Mouse (Mus musculus) heart, postnatal 0 days (tissue): ENCODE measurements around the gene Sucla2.
"Not testable (repeated sequence)": the region's sequence is repeated elsewhere in the genome, so short reads cannot be mapped to it uniquely, and the experiment has no call there.

ENCODE experiments used
- CTCF ChIP-seq: IDR thresholded peaks from 2 replicates; pipeline ENCODE4 v1.5.1; 2016; ENCODE audit warnings: antibody characterized with exemption, control low read depth, low read depth
- EP300 ChIP-seq: IDR thresholded peaks from 2 replicates; pipeline ENCODE4 v1.6.1; 2016; ENCODE audit warnings: antibody characterized with exemption, low read depth

- TF ChIP-seq CTCF, EP300: not testable (repeated sequence)
These were observed 44.7 kb downstream of the Sucla2 start for GRCm38 (mm10) chr14:73569831-73570230.
